ENCODE assay signal across 8 mouse cellular contexts in genomic region chr6:146221371-146222336, GRCm38 (mm10).
DNase-seq lines count a peak whose midpoint lies in the region; ATAC-seq and TF ChIP-seq lines count a peak whose summit lies in the region.

No protein-coding gene starts in this region.

- no peak overlapping the region for H3K4me3 ChIP-seq in kidney, embryonic 15.5 days (replicated peaks)
- no peak overlapping the region for H3K4me3 ChIP-seq in heart, embryonic 11.5 days (ENCODE audit: low read depth, low read length)
- H3K4me3 ChIP-seq in thymus, adult 2 months (ENCODE audit: control insufficient read depth, insufficient read depth, low read length), result no peak overlapping the region
- H3K4me3 ChIP-seq in midbrain, postnatal 0 days (ENCODE audit: low read depth, low read length), result no peak overlapping the region

- no peak for TF ChIP-seq CTCF in thymus, adult 2 months (IDR thresholded peaks at IDR 0.05; ENCODE audit: borderline replicate concordance, control insufficient read depth, extremely low read depth, insufficient read depth, low read length, poor library complexity)
- TF ChIP-seq CTCF in midbrain, postnatal 0 days (IDR thresholded peaks at IDR 0.05), result no peak

- ATAC-seq in kidney, embryonic 15.5 days (replicated peaks; ENCODE audit: low FRiP score), result peak; percentile 82
- no peak for ATAC-seq in heart, embryonic 11.5 days (replicated peaks; ENCODE audit: insufficient number of reproducible peaks, low FRiP score, low TSS enrichment)
- no peak for ATAC-seq in midbrain, postnatal 0 days (ENCODE audit: low FRiP score)

- H3K27ac ChIP-seq in kidney, embryonic 15.5 days, result peak overlapping the region; percentile 24
- H3K27ac ChIP-seq in heart, embryonic 11.5 days (ENCODE audit: low read depth, low read length), result peak overlapping the region; percentile 62
- H3K27ac ChIP-seq in thymus, adult 2 months (ENCODE audit: control insufficient read depth, insufficient read depth, low read length), result no peak overlapping the region
- no peak overlapping the region for H3K27ac ChIP-seq in midbrain, postnatal 0 days (ENCODE audit: low read depth, low read length)

- 0 out of 2 replicates have a peak overlapping the region, but pooled peaks have one; percentile 20 for H3K4me2 ChIP-seq in kidney, embryonic 15.5 days
- H3K4me2 ChIP-seq in heart, embryonic 11.5 days, result 0 out of 2 replicates have a peak overlapping the region, but pooled peaks have one; percentile 3
- no peak overlapping the region for H3K4me2 ChIP-seq in midbrain, postnatal 0 days (ENCODE audit: low read depth, low read length, poor library complexity, severe bottlenecking)

- H3K36me3 ChIP-seq in kidney, embryonic 15.5 days, result no peaks in the 10 kb centered on the region
- H3K36me3 ChIP-seq in heart, embryonic 11.5 days (ENCODE audit: control insufficient read depth, insufficient read depth, low read length), result no peaks in the 10 kb centered on the region
- H3K36me3 ChIP-seq in thymus, adult 2 months (ENCODE audit: control insufficient read depth, insufficient read depth, low read length), result peaks cover 38% of the 10 kb centered on the region
- H3K36me3 ChIP-seq in midbrain, postnatal 0 days (ENCODE audit: insufficient read depth, low read length), result no peaks in the 10 kb centered on the region

- H3K27me3 ChIP-seq in kidney, embryonic 15.5 days, result no peaks in the 10 kb centered on the region
- no peaks in the 10 kb centered on the region for H3K27me3 ChIP-seq in heart, embryonic 11.5 days (ENCODE audit: control insufficient read depth, insufficient read depth, low read length)
- H3K27me3 ChIP-seq in thymus, adult 2 months (ENCODE audit: control insufficient read depth, insufficient read depth, low read length), result no peaks in the 10 kb centered on the region
- H3K27me3 ChIP-seq in midbrain, postnatal 0 days (ENCODE audit: insufficient read depth, low read length), result no peaks in the 10 kb centered on the region

- peaks cover 15% of the 10 kb centered on the region for H3K4me1 ChIP-seq in kidney, embryonic 15.5 days
- peaks cover 16% of the 10 kb centered on the region for H3K4me1 ChIP-seq in heart, embryonic 11.5 days (ENCODE audit: control insufficient read depth, insufficient read depth, low read length)
- H3K4me1 ChIP-seq in thymus, adult 2 months (replicated peaks; ENCODE audit: control insufficient read depth, insufficient read depth, low read length), result peaks cover 20% of the 10 kb centered on the region
- no peaks in the 10 kb centered on the region for H3K4me1 ChIP-seq in midbrain, postnatal 0 days (ENCODE audit: insufficient read depth, low read length)

- WGBS in kidney, embryonic 15.5 days, result 37% methylated on average over 23 of the region's 23 CpGs
- 43% methylated on average over 23 of the region's 23 CpGs for WGBS in heart, embryonic 11.5 days (ENCODE audit: insufficient replicate concordance)
- WGBS in thymus, adult 2 months, result 15% methylated on average over 23 of the region's 23 CpGs
- 62% methylated on average over 23 of the region's 23 CpGs for WGBS in midbrain, postnatal 0 days

- H3K9me3 ChIP-seq in kidney, embryonic 15.5 days (replicated peaks), result no peaks in the 10 kb centered on the region
- H3K9me3 ChIP-seq in heart, embryonic 11.5 days (replicated peaks; ENCODE audit: control insufficient read depth, low read length), result no peaks in the 10 kb centered on the region
- H3K9me3 ChIP-seq in midbrain, postnatal 0 days (ENCODE audit: low read length), result no peaks in the 10 kb centered on the region

- no peak for TF ChIP-seq POLR2A in thymus, adult 2 months (IDR thresholded peaks at IDR 0.05; ENCODE audit: control insufficient read depth, extremely low read depth, insufficient read depth, low read length, poor library complexity)

- no peak overlapping the region for H3K9ac ChIP-seq in kidney, embryonic 15.5 days
- H3K9ac ChIP-seq in heart, embryonic 11.5 days (ENCODE audit: low read depth, low read length), result 0 out of 2 replicates have a peak overlapping the region, but pooled peaks have one; percentile 40
- H3K9ac ChIP-seq in midbrain, postnatal 0 days (replicated peaks; ENCODE audit: low read length, poor library complexity, severe bottlenecking), result no peak overlapping the region

- DNase-seq in kidney, adult 18-20 months, result no peak
- DNase-seq in T-cell, adult 2 months (ENCODE audit: low spot score), result peak; percentile 72
- DNase-seq in lung, postnatal 10 days, result peak; percentile 24
- DNase-seq in thymus, adult 2 months, result peak; percentile 60
- DNase-seq in midbrain, postnatal 0 days (ENCODE audit: low spot score), result no peak
- DNase-seq in gastrocnemius, postnatal 10 days, result no peak

Comparison
In these comparisons a context has a peak if more than half of its experiments do, and no peak if none do; other contexts are left out.
1. H3K27ac ChIP-seq: peak in kidney, embryonic 15.5 days (single experiment) and heart, embryonic 11.5 days (single experiment); none in thymus, adult 2 months (single experiment) and midbrain, postnatal 0 days (single experiment).
2. DNase-seq: peak in T-cell, adult 2 months (single experiment), lung, postnatal 10 days (single experiment) and thymus, adult 2 months (single experiment); none in kidney, adult 18-20 months (single experiment), midbrain, postnatal 0 days (single experiment) and gastrocnemius, postnatal 10 days (single experiment).